Mouse (Mus musculus) myocyte (in vitro differentiated cells): ENCODE data around the gene Phactr4.

Experiments used
- CEBPB ChIP-seq: IDR thresholded peaks from 2 replicates; pipeline ENCODE4 v1.6.1; 2011; ENCODE audit warnings: mild to moderate bottlenecking, moderate library complexity; ENCODE audit not compliant: poor library complexity, insufficient read depth, severe bottlenecking
- MAX ChIP-seq: IDR thresholded peaks from one replicate; pipeline ENCODE4 v1.6.1; 2011; ENCODE audit warnings: low read depth, mild to moderate bottlenecking, control low read depth
- POLR2A ChIP-seq: IDR thresholded peaks from one replicate; pipeline ENCODE4 v1.6.1; 2011; ENCODE audit warnings: low read depth, mild to moderate bottlenecking, control low read depth, moderate library complexity; ENCODE audit not compliant: insufficient read length
- POLR2AphosphoS2 ChIP-seq: IDR thresholded peaks from one replicate; pipeline ENCODE4 v1.6.1; 2011; ENCODE audit warnings: low read depth, control low read depth; ENCODE audit not compliant: insufficient read length
- SRF ChIP-seq: IDR thresholded peaks from one replicate; pipeline ENCODE4 v1.6.1; 2011; ENCODE audit warnings: low read depth; ENCODE audit not compliant: control insufficient read depth, insufficient read length
- USF1 ChIP-seq: IDR thresholded peaks from one replicate; pipeline ENCODE4 v1.6.1; 2011; ENCODE audit warnings: low read depth, mild to moderate bottlenecking, control low read depth, moderate library complexity

DNA sequence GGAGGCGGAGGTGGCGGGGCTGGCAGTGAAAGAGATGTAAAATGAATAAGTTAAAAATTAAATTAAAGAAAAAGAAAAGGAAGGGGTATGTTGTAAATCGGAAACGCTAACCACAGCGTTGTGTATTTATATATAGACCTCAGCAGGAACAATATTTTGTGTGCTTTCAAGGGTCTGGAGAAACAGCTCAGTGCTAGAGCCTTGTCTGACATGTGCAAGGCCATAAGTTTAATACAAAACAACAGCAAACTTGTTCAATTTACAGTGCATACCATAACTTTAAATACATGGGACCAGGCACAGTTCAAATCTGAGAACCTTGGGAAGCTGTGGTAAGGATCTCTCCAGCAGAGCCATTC, 41.9 kb upstream of the Phactr4 start:
- TF ChIP-seq POLR2A (no peak), USF1 (no peak), CEBPB (no peak), POLR2AphosphoS2 (no peak), MAX (no peak), SRF (no peak)
